Mouse (Mus musculus): Measurements from ENCODE around the gene Gm45902.

- no peak for TF ChIP-seq MAFK (IDR thresholded peaks at IDR 0.05; ENCODE audit: insufficient read depth, low read depth, low read length)
- TF ChIP-seq HCFC1 (IDR thresholded peaks at IDR 0.05; ENCODE audit: borderline replicate concordance, insufficient read depth, low read length) = no peak
- TF ChIP-seq ZC3H11A (IDR thresholded peaks at IDR 0.05; ENCODE audit: borderline replicate concordance, low read depth, low read length) = no peak
- TF ChIP-seq ZNF384 (IDR thresholded peaks at IDR 0.05; ENCODE audit: low read depth, low read length) = no peak
Measured at GRCm38 (mm10) chr2:3526288-3526687, 13.7 kb upstream of the Gm45902 start.
